Mouse (Mus musculus): ENCODE measurements around the gene Crxos.

GRCm38 (mm10) chr7:15882317-15882716 is at the start of gene Crxos:
- no peak for TF ChIP-seq CTCF (IDR thresholded peaks at IDR 0.05; ENCODE audit: insufficient read depth, low read depth, low read length)
- no peak for TF ChIP-seq POLR2A (IDR thresholded peaks at IDR 0.05; ENCODE audit: insufficient read depth, low read depth, low read length)

All from olfactory bulb, adult 2 months (tissue).